Mouse (Mus musculus): ENCODE data around the gene Edc3.
"Not testable (repeated sequence)": the region's sequence is repeated elsewhere in the genome, so short reads cannot be mapped to it uniquely, and the experiment has no call there.

The Edc3 gene

DNA sequence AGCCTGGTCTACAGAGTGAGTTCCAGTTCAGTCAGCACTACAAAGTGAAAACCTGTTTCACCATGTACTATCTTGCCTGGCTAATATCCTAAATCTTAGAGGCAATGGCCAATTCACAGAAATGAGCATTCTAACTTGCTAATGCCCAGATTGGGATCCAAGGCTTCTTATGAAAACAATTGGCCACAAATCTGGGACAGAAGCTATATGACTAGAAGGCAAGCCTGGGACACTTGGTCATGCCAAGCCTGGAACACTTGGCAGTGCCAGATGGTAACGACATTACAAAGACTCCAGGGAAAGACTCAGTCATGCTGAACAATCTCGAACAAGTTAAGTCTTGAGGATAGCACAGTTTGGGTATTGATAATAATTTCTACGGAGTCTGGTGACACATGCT lies 1.8 kb upstream of the Edc3 start:
- DNase-seq (ENCODE audit: low spot score) = no peak

DNA sequence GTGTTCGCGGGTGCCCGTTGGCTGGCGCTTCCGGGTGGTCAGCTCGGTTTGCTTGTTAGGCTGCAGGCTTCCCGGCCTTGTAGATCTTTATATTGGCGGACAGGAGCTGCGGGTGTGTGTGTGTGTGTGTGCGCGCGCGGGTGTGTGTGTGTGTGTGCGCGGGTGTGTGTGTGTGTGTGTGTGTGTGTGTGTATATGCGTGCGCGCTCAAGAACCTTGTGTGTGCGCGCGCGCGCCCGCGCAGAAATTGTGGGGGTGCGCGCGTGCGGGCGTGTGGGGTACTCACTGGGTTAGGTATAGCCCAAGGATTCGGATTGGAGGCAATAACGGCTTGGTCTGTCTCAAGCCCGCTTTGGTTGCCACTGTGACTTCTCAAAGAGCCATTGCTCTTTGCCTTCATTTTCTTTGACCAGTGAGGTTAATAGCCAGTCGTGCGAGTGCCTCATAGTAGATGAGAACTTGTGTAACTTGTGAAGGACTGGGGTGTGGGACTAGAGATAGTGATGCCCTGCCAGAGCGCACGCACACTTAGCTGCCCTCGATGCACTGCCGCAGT lies 457 bp downstream of the Edc3 start:
- no peak for DNase-seq (ENCODE audit: low spot score)

DNA sequence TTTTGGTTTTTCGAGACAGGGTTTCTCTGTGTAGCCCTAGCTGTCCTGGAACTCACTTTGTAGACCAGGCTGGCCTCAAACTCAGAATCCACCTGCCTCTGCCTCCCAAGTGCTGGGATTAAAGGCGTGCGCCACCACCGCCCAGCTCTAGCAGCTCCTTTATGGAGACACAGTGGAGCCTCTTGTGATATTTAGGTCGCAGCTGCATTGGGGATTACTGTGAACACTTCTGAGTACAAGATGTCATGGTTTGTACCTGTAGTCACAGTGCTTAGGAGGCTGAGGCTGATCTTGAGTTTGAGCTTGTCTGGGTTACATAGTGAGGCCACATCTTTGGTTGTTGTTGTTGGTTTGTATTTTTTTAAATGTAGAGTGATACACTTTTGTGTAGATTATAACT lies 1.9 kb downstream of the Edc3 start:
- DNase-seq (ENCODE audit: low spot score) = not testable (repeated sequence)

DNA sequence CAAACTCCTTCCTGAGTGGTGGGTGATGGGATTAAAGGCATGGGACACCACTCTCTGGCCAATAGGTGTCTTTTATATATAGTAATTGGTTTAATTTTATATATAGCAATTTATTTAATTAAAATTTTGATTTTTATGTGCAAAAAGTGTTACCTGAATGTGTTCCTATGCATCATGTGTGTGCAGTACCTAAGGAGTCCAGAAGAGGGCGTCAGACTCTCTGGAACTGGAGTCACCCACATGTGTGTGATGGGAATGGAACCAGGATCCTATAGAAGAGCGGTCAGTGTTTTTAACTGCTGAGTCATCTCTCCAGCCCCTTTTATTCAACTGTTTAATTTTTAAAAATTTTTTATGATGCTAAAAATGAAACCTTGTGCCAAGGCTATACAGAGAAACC lies 3.9 kb downstream of the Edc3 start:
- no peak for DNase-seq (ENCODE audit: low spot score)

DNA sequence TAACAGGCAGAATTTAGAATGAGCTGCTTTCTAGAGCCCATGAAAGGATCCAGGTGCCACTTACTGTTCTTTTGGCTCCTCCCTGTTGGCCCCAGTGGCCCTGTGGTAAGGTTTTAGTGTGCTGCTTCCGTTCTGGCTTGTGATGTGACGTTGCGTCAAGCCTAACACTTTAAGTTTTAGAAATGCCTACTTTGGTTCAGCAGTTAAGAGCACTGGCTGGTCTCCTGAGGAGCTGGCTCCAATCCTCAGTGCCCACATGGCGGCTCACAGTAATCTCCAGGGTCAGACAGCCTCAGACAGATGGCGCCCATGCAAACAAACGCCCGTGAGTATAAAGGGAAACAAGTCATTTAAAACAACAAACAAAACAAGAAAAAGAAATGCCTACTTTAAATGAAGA lies 10.1 kb downstream of the Edc3 start:
- DNase-seq (ENCODE audit: low spot score) = no peak

DNA sequence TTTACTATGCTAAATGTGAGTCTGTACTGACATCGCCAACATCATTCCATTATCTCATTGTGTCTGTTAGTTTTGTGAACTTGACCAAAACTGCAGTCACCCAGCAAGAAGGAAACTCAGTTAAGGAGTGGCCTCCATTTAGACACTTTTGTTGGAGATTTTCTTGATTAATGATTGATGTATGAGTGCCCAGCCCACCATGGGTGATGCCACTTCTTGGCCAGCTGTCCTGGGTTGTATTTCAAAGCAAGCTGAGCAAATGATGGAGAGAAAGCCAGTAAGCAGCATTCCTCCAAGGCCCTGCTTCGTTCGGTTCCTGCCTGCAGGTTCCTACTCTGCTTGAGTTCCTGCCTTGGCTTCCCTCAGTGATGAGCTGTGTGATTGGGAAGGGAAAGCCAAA lies 12.4 kb downstream of the Edc3 start:
- DNase-seq (ENCODE audit: low spot score) = no peak

DNA sequence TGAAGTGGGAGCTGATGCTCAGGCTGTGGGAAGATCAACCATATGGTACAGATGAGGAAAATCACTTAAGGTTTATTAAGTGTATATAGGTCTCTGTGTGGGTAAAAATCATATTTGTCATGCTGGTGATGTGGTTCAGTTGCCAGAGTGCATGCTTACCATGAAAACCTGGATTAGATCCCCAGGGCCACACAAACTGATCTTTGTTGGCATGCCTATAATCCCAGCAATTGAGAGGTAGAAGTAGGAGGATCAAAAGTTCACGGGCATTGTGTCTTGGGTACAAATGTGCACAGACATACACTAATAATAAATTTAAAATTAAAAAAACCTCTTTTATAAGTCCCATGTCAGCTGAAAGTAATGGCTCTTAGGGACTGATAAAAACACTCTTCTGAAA lies 14.0 kb downstream of the Edc3 start:
- no peak for DNase-seq (ENCODE audit: low spot score)

DNA sequence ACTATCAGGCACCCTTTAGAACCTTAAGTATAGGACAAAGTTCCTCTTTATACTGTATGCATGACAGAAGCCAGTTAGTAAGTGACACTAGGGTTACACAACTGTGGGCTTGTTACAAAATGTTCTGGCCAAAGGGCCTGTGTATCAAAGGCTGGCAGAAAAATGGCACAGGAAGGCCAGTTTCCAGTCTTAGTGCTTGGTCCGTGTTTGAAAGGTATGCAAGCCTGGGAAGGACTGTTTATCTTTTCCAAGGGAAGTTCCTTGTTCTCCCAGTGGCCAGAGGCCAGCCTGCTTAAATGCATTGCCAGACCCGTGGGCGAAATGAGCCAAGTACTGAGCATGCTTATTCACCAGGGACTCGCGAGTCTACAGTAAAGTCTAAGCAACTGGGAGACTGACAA lies 15.0 kb downstream of the Edc3 start:
- DNase-seq (ENCODE audit: low spot score) = no peak

DNA sequence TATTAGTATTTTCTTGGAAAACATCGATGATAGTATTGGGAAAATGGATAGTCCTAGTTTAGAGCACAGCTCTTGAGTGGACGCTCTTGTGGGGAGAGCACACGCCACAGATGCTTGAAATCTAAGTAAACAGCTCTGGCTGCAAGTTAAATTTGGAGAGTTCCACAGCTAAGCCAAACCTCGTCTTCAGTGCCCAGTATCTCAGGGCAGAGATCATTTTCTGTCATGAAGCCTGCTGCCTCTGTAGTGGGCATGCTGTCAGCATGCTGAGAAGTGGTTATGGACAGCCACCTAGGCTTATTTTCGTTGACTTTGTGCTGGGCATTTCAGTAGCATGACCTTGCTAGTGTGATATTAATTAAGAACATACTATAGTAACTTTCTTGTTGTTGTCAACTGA lies 15.5 kb downstream of the Edc3 start:
- no peak for DNase-seq (ENCODE audit: low spot score)

DNA sequence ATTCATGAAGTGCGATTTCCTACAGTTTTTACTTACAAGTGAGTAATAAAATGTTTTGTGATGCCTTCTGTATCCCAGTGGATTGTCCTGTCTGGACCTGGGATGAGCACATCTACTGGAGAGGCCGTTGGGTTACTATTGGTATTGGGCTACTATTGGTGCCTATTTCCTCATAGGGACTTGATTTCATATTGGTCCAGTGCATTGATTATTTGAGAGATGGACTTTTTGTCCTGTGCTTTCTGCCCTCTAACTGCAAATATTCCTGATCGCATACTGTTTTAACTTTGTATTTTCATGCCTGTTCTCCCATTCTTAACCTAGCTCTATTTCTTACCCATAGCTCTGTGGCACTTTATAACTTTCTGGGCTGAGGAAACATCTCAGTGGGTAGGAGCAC lies 16.4 kb downstream of the Edc3 start:
- DNase-seq (ENCODE audit: low spot score) = no peak

DNA sequence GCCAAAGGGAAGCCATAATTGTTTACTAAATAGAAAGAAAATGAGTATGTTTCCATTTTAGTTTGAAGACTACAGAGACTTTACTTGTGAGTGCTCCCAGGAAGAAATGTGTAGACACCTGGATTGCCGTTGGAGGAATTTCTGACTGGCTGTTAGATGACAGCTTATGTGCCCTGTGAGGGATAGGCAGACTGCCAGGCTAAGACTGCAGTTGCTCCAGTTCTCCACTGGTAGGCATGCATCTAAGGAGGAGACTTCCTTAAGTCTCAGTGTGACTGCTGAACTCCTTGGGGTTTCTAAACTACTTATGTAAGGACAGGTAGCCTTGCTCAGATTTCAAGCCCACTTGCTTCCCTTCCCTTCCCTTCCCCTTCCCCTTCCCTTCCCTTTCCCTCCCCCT lies 20.0 kb downstream of the Edc3 start:
- DNase-seq (ENCODE audit: low spot score) = no peak

DNA sequence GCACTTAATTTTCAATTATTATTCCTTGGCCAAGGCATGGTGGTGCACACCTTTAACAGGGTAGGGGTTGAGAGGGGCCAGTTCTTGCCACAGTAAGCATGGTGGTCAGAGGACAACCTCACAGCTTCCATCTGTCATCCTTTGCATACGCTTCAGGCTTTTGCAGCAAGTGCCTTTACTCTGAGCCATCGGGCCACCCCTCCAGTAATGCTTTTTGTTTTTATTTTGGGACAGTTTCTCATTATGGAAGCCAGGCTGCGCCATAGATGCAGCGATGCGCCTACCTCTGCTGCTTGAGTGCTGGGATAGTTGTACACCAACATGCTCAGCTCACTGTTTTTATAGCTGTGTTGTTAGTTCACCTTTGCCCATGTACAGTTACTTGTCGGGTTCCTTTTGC lies 25.3 kb downstream of the Edc3 start:
- no peak for DNase-seq (ENCODE audit: low spot score)

DNA sequence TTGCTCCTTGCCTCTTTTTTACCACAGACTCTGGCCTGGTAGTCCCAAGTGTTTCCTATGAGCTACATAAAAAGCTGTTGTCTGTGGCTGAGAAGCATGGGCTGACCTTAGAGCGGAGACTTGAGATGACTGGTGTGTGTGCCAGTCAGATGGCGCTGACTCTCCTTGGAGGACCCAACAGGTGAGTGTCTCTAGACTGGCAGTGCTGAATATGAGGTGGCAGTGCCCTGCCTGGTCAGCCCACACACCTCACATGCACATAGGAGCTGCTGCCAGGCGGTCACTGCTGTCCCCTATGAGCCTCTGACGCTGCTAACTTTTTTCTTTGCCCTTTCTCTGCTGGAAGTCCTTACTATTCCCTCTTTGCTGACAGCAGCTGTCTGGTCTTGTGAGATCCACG lies 31.5 kb downstream of the Edc3 start:
- DNase-seq (ENCODE audit: low spot score) = no peak

DNA sequence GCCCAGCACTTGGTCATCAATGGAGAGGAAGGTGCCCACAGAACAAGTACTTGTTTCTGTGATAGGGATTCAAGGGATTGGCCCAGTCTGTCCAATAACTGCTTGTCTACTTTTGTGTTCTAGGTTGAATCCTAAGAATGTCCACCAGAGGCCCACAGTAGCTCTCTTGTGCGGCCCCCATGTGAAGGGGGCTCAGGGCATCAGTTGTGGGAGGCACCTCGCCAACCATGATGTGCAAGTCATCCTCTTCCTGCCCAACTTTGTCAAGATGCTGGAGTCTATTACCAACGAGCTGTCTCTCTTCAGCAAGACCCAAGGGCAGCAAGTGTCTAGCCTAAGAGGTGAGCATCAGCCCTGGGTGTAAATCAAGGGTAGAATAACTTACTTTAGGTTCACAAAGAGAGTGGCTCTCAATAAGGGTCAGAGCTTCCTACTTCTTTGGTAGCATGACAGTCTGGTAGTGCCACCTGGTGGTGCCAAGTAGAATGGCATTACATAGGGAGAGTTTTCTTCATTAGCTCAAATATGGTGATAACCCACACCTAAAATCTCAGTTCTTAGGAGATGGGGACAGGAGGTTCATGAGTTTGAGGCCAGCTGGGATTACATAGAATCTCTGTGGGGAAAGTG lies 36.2 kb downstream of the Edc3 start:
- no peak for DNase-seq (ENCODE audit: low spot score)

DNA sequence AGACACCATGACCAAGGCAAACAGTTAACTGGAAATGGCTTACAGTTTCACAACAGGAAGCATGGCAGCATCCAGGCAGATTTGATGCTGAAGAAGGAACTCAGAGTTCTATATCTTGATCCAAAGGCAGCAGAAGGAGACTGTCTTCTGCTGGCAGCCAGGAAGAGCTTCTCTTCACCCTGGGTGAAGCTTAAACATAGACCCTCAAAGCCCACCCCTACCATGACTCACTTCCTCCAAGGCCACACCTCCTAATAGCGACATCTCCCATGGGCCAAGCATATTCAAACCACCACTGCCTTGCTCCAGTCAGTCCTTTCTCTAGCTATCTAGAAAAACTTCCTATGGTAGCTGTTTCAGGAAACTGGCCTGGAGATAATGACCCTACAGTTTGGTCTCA lies 38.7 kb downstream of the Edc3 start:
- no peak for DNase-seq (ENCODE audit: low spot score)

DNA sequence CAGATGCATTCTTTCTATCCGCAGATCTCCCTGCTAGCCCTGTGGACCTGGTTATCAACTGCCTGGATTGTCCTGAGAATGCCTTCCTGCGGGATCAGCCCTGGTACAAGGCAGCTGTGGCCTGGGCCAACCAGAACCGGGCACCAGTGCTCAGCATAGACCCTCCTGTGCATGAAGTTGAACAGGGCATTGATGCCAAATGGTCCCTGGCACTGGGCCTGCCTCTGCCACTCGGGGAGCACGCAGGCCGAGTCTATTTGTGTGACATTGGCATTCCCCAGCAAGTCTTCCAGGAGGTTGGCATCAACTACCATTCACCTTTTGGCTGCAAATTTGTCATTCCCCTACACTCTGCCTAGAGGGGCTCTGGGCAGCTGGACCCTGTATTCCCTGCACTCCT lies 39.8 kb downstream of the Edc3 start:
- no peak for DNase-seq (ENCODE audit: low spot score)

DNA sequence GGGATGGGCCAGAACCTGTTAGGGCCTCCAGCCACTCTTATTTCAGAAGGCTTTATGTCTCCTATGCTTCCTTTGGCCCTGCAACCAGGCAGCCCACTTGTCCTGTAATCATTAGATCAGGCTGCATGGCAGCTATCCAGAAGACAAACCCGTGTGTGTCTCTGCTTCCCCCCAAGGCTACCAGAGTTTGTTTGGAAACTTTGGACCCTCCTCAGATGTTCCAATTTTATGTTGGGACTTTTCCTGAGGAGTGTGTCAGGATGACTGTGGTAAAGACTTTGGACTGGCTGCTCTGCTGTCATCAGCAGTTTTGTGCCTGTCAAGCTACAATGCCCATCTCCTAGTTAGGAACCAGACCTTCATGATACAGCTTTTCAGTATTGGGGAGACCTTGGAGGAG lies 40.5 kb downstream of the Edc3 start:
- no peak for DNase-seq (ENCODE audit: low spot score)

DNA sequence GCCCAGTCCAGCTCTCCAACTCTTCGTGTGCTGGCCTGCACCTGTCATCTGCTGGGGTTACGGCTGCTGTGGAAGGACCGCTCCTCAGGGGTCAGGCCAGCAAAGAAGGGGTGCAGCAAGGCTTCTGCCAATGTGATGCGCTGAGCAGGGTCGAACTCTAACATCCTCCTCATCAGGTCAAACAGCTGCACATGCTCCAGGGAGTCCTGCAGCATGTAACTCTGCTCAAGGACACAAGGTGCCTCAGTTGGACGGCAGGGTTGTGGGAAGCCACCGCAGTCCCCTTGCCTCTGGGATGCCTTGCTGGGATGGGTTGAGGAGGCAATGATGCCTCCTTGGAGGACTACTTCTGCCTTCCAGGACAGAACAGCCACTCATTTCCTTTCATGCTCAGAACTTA lies 42.6 kb downstream of the Edc3 start:
- no peak for DNase-seq (ENCODE audit: low spot score)

DNA sequence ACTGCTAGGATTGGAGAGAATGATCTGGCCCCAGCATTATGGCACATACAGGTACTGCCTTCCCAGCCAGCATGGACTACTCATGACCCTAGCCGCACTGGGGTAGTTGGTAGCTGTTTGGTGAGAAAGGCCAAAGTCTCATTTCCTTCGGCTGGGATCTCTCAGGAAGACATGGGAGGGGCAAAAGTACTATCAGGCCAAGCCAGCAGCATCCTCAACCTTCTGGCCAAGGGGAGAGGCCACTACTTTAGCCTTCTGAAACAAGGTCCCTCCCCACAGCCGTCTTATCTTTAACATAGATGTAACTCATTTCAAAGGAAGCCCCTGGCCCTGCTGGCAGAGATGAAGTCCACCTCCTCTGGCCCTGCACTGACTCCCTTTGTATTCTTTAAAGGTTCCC lies 49.2 kb downstream of the Edc3 start:
- no peak for DNase-seq (ENCODE audit: low spot score)

DNA sequence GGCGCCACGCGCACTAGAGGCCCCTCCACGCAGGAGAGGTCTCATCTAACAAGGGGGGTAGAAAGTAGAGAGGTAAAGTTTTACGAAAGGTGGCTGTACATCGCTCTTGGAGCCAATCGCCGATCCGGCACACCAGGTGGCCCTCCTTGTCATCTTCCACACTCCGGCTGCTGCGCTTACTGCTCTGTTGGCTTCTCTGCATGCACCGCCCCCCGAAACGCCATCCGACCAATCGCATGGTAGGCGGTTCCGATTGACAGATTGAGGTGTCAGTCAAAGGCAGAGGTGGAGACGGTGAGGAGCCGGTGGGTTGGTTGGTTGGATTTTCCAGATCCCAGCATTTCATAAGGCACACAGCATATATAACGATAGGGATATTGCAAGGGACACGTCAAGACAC lies 50.2 kb downstream of the Edc3 start:
- no peak for DNase-seq (ENCODE audit: low spot score)

DNA sequence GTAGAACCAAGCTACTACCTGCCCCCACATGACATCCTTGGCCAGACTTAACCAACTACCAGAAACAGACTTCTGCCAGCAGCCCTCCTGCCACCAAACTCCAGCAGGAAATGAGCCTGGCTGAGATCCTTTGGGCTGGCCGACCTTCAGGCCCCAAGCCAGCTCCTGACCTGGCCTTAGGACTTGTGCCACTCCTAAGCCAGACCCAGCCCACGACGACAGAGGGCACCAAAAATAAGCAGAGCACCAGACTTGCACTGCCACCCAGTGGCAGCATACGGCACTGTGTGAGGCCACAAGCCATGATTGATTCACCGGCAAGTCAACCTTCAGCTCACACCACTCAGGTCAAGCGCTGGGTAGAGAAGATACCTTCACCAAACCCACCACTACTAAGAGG lies 50.9 kb downstream of the Edc3 start:
- no peak for DNase-seq (ENCODE audit: low spot score)

DNA sequence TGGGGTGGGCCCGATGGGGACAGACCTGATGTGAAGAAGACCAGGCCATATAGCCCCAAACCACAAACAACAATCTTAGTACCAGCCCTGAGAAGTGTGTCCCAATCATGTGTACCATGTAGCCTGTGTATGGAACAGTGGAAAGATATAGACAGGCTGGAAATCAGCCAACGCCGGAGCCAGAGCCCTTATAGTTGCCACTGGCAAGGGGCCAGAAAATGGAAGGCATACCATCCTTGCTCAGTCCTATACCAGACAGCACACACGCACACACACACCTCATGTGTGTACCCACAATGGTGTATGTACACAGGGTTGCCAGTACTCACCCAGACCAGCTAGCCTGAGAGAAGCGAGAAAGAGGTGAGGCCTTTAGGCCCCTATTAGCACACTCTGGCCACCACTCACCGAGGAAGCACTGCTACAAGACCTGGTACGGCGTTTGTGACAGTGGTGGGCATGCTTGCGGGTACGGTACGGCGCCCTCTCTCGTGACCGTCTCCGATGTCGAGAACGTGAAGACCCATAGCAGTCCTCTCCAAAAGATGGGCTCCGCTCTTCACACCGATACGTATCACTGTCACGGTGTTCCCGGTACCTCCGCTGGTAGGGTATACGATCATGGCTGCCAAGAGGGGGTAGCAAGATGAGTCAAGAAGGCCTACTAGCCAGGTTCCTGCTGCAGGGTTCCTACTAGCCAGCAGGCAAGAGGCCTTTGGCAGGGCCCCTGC lies 52.2 kb downstream of the Edc3 start:
- no peak for DNase-seq (ENCODE audit: low spot score)

DNA sequence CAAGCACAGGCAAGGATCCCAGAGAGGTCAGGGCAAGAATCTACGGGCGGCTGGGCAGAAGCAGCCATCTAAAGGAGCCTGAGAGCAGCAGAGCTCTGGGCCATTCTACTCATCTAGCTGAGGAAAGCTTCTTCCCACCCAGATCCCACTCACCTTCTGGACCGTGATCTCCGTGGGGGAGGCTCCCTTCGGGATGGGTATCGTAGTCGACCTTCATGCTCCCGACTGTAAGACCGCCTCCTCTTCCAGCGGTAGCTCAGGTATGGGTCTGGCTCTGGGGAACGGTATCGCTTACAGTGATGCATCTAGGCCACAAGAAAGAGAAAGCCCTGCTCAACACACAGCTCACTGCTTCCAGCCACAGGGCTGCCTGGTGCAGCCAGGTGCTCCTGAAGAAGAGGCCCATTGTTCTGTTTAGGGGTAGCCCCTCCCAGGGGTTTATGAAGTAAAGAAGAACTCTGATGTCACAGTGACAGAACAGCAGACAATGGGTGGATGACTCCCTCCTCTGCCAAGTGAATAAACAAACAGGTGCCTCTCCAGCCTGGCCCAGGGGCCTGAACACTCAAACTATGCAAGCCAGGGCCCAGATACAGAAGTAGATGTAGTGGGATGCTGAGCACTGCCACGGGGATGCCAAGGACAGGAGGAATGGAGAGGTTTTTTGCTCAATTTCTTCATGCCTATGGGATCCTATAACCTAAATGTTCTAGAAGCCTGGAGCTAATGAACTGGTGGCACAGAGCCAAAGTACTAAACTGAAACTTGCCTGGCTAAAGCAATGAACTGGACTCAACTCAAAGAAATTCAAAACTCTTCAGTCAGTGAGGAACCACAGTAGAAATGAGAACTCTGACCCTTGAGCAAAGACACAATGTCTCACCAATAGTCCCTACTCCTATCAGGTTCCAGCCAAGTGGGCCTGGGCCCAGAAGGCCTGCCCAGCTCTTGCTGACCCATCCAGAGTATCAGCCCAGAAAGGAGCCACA lies 53.5 kb downstream of the Edc3 start:
- no peak for DNase-seq (ENCODE audit: low spot score)

Data from ovary, postnatal 10 days (tissue).